Mouse (Mus musculus) G1E (cell line): ENCODE data around the gene Gnai3.

ENCODE experiments used
- CTCF ChIP-seq: IDR thresholded peaks from 2 replicates; pipeline ENCODE4 v1.5.1; 2012; ENCODE audit warnings: low read depth, low read length, inconsistent platforms, mixed read lengths
- GATA1 ChIP-seq: IDR thresholded peaks from 2 replicates; pipeline ENCODE4 v1.6.1; 2012; ENCODE audit warnings: borderline replicate concordance, low read length, inconsistent platforms, mixed read lengths
- GATA2 ChIP-seq: IDR thresholded peaks from 2 replicates; pipeline ENCODE4 v1.6.1; 2012; ENCODE audit warnings: low read depth, low read length, inconsistent platforms, borderline replicate concordance
- POLR2AphosphoS5 ChIP-seq: IDR thresholded peaks from 2 replicates; pipeline ENCODE4 v1.6.1; 2012; ENCODE audit warnings: low read depth, low read length, inconsistent platforms; ENCODE audit not compliant: insufficient replicate concordance

- no peak for TF ChIP-seq GATA1
- TF ChIP-seq CTCF, result no peak
- no peak for TF ChIP-seq GATA2
- TF ChIP-seq POLR2AphosphoS5, result no peak
These were observed 57.0 kb downstream of the Gnai3 start for GRCm38 (mm10) chr3:108088842-108089380.
